Mouse (Mus musculus) mesoderm, embryonic 11.5 days (tissue): Measurements from ENCODE around the gene Zfp536.
"Not testable (repeated sequence)": the region's sequence is repeated elsewhere in the genome, so short reads cannot be mapped to it uniquely, and the experiment has no call there.

Source experiments
- DNase-seq: peaks from one replicate; pipeline ENCODE4 v3.0.0-alpha.2; 2012; ENCODE audit warnings: low read depth, low spot score

Zfp536 gene

GRCm38 (mm10) chr7:37758886-37759285, 14.6 kb downstream of the Zfp536 start:
- DNase-seq: no peak

GRCm38 (mm10) chr7:37753024-37753423, 20.4 kb downstream of the Zfp536 start:
- DNase-seq: no peak

GRCm38 (mm10) chr7:37746133-37746761, 27.2 kb downstream of the Zfp536 start:
- peak; percentile 67 for DNase-seq

- DNase-seq: no peak
Observed at GRCm38 (mm10) chr7:37743350-37743749, 30.1 kb downstream of the Zfp536 start.

GRCm38 (mm10) chr7:37737191-37737590, 36.2 kb downstream of the Zfp536 start:
- no peak for DNase-seq

GRCm38 (mm10) chr7:37736413-37736720, 37.1 kb downstream of the Zfp536 start:
- no peak for DNase-seq

GRCm38 (mm10) chr7:37735707-37736412, 37.6 kb downstream of the Zfp536 start:
- no peak for DNase-seq

- no peak for DNase-seq
Observed at GRCm38 (mm10) chr7:37735101-37735500, 38.3 kb downstream of the Zfp536 start.

GRCm38 (mm10) chr7:37734576-37734975, 38.9 kb downstream of the Zfp536 start:
- DNase-seq: no peak

GRCm38 (mm10) chr7:37733996-37734395, 39.4 kb downstream of the Zfp536 start:
- DNase-seq: no peak

- DNase-seq: no peak
Observed at GRCm38 (mm10) chr7:37732741-37733140, 40.7 kb downstream of the Zfp536 start.

GRCm38 (mm10) chr7:37727746-37728145, 45.7 kb downstream of the Zfp536 start:
- no peak for DNase-seq

GRCm38 (mm10) chr7:37724002-37724790, 49.2 kb downstream of the Zfp536 start:
- no peak for DNase-seq

GRCm38 (mm10) chr7:37723191-37723592, 50.2 kb downstream of the Zfp536 start:
- DNase-seq: no peak

GRCm38 (mm10) chr7:37721676-37722075, 51.8 kb downstream of the Zfp536 start:
- no peak for DNase-seq

- peak; percentile 43 for DNase-seq
Observed at GRCm38 (mm10) chr7:37718671-37719402, 54.6 kb downstream of the Zfp536 start.

GRCm38 (mm10) chr7:37717071-37717470, 56.4 kb downstream of the Zfp536 start:
- no peak for DNase-seq

- no peak for DNase-seq
Observed at GRCm38 (mm10) chr7:37716626-37717025, 56.8 kb downstream of the Zfp536 start.

- DNase-seq: no peak
Observed at GRCm38 (mm10) chr7:37704464-37704863, 69.0 kb downstream of the Zfp536 start.

GRCm38 (mm10) chr7:37697378-37697777, 76.1 kb downstream of the Zfp536 start:
- not testable (repeated sequence) for DNase-seq

GRCm38 (mm10) chr7:37695066-37695465, 78.4 kb downstream of the Zfp536 start:
- DNase-seq: no peak

GRCm38 (mm10) chr7:37690606-37691005, 82.8 kb downstream of the Zfp536 start:
- DNase-seq: peak; percentile 34
